Mouse (Mus musculus): ENCODE data around the gene Gm15013. TPM values are rescaled to one million over a fixed set of nuclear protein-coding genes. Genes with fewer than 3 reads are reported as not detected.
A peak's percentile ranks its signal among the peaks of the same experiment; 100 is the strongest.
"Not testable (repeated sequence)": the region's sequence is repeated elsewhere in the genome, so short reads cannot be mapped to it uniquely, and the experiment has no call there.

The Gm15013 gene
- 0.24 and 0.35 TPM in 2 replicates for polyA plus RNA-seq (2012; rRNA removed)

GRCm38 (mm10) chrX:139714381-139714780 lies at the start of gene Gm15013:
Gene Gm15013, minus strand, starts transcription at chrX:139714481.
- DNase-seq (ENCODE audit: low read depth), result no peak

GRCm38 (mm10) chrX:139762546-139762945 lies 48.3 kb upstream of the Gm15013 start:
- DNase-seq (ENCODE audit: low read depth), result no peak

- not testable (repeated sequence) for DNase-seq (ENCODE audit: low read depth)
Measured at GRCm38 (mm10) chrX:139758634-139759033, 44.4 kb upstream of the Gm15013 start.

- no peak for DNase-seq (ENCODE audit: low read depth)
Measured at GRCm38 (mm10) chrX:139751855-139752254, 37.6 kb upstream of the Gm15013 start.

GRCm38 (mm10) chrX:139737066-139737465 lies 22.8 kb upstream of the Gm15013 start:
- no peak for DNase-seq (ENCODE audit: low read depth)

GRCm38 (mm10) chrX:139730541-139730940 lies 16.3 kb upstream of the Gm15013 start:
- DNase-seq (ENCODE audit: low read depth), result peak; percentile 1

GRCm38 (mm10) chrX:139722350-139722749 lies 8.1 kb upstream of the Gm15013 start:
- no peak for DNase-seq (ENCODE audit: low read depth)

GRCm38 (mm10) chrX:139684775-139685695 lies 29.2 kb downstream of the Gm15013 start, which contains the start of gene Tbc1d8b:
Gene Tbc1d8b, plus strand, starts transcription at chrX:139684996.
- peak; percentile 55 for DNase-seq (ENCODE audit: low read depth)

GRCm38 (mm10) chrX:139684410-139684774 lies 29.9 kb downstream of the Gm15013 start:
- no peak for DNase-seq (ENCODE audit: low read depth)

GRCm38 (mm10) chrX:139665829-139666228 lies 48.5 kb downstream of the Gm15013 start:
- DNase-seq (ENCODE audit: low read depth), result no peak

Other genes with a start within 250 kb of the Gm15013 start
- gene D330045A20Rik, start 234.1 kb downstream of the Gm15013 start, polyA plus RNA-seq (2012; rRNA removed), result 1.1 and 1.5 TPM in 2 replicates
- 34.3 and 46.6 TPM in 2 replicates for gene Rnf128, start 151.2 kb downstream of the Gm15013 start, polyA plus RNA-seq (2012; rRNA removed)
- gene Tbc1d8b, start 29.5 kb downstream of the Gm15013 start, polyA plus RNA-seq (2012; rRNA removed), result 4.3 and 6.6 TPM in 2 replicates
- 0.43 and 0.99 TPM in 2 replicates for gene Ripply1, start 67.9 kb upstream of the Gm15013 start, polyA plus RNA-seq (2012; rRNA removed)
- 152 and 222 TPM in 2 replicates for gene Cldn2, start 86.3 kb upstream of the Gm15013 start, polyA plus RNA-seq (2012; rRNA removed)
- gene Morc4, start 157.2 kb upstream of the Gm15013 start, polyA plus RNA-seq (2012; rRNA removed), result 17.8 and 21.5 TPM in 2 replicates